Mouse (Mus musculus) gastrocnemius, postnatal 36 days (tissue): ENCODE results near the gene Olfr769. TPM values are rescaled to one million over a fixed set of nuclear protein-coding genes. Genes with fewer than 3 reads are reported as not detected.
"Not testable (repeated sequence)": the region's sequence is repeated elsewhere in the genome, so short reads cannot be mapped to it uniquely, and the experiment has no call there.

Experiments
- DNase-seq, 2 experiments: peaks; one replicate each; pipeline ENCODE4 v3.0.0; 2022
- intact Hi-C: fragments of 180-260 bp; cut with DNase I; formaldehyde crosslinking; loops from one replicate; pipeline ENCODE4 v1.15.1; 2025
- long read RNA-seq, 2 experiments: library from polyadenylated mRNA; stranded (forward); transcript quantifications; one replicate each; pipeline ENCODE4 v2.0.0; 2021
- total RNA-seq, 2 experiments: library from RNA; stranded (reverse); gene quantifications; 2 replicates each; pipeline ENCODE4 v1.2.3; 2021

Olfr769 gene
- total RNA-seq, result not detected
- long read RNA-seq, experiment 1, result 0 reads
- long read RNA-seq, experiment 2, result 0 reads

GRCm38 (mm10) chr10:129117761-129118160, at the start of gene Olfr769:
TSS of gene Olfr769 (minus strand) at chr10:129117861.
- intact Hi-C loops, result no loop called here

GRCm38 (mm10) chr10:129164651-129165050, 47.0 kb upstream of the Olfr769 start, which contains the start of gene Olfr771:
TSS of gene Olfr771 (minus strand) at chr10:129164751.
- intact Hi-C loops, result no loop called here
- DNase-seq, result no peak

More at GRCm38 (mm10) chr10:129117761-129118160, at the start of gene Olfr769:
- no peak for DNase-seq

DNA sequence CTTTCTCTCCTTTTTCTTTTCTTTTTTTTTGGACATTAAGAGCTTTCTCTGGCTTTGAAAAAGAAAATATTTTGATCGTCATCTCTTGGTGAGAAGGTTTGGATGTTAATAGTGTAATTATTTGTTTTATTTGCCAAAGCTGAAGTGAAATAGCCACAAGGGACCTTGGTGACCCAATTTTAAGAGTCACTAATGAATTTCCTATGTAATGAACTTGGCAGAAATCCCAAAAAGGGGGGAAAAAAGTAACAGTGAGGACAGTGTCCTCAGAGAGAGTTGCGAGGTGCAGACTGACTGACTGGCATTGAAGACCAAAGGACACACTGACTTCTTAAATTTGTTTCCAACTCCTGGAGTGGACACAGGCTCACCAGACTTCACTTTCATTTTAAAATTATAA, 21.2 kb upstream of the Olfr769 start, which contains the start of gene Olfr770:
TSS of gene Olfr770 (minus strand) at position 101 of the 400 bp plus-strand sequence.
- no peak for DNase-seq
- intact Hi-C loops, result no loop called here

DNA sequence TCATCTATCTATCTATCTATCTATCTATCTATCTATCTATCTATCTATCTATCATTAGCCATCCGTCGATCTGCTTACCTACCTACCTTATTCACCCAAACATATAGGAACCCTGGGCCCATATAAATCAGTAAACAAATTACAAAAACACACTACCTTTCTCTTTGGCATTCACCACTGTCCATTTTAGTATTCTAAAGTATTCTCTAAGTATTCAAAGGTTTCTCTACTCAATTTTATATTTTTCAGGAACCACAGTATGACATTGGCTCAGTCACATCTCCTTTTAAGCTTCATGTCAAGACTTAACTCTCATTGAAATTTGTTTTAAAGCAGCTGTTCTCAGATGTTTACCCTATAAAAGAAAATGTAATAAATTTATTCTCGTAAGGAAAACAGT, 2.5 kb downstream of the Olfr769 start:
- intact Hi-C loops, result no loop called here
- no peak for DNase-seq

- intact Hi-C loops, result no loop called here
- DNase-seq, result no peak
Measured at GRCm38 (mm10) chr10:129101231-129101630, 16.4 kb downstream of the Olfr769 start.

GRCm38 (mm10) chr10:129099275-129099674, 18.4 kb downstream of the Olfr769 start, which contains the start of gene Olfr768:
TSS of gene Olfr768 (minus strand) at chr10:129099375.
- DNase-seq, result no peak
- intact Hi-C loops, result no loop called here

GRCm38 (mm10) chr10:129082810-129083209, 34.9 kb downstream of the Olfr769 start, which contains the start of gene Olfr767:
TSS of gene Olfr767 (minus strand) at chr10:129082910.
- intact Hi-C loops, DNase-seq: not testable (repeated sequence)

DNA sequence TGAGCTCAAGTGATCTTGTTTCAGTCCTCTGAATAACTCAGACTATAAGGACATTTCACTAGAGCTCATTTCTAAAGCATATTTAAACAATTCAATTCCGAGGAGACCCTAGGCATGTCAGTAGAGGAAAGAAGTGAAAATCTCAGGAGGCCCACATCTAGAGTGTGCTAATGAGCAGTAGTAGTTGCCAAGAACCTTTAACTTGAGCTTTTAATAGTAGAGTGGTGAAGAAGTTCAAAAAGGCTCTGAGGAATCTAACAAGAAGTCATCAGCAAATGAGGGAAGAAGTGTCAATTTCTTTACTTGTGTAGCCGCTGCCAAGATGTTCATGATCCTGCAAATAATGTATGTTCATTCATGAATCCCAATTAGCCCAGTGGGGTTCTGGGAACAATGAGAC, 48.8 kb downstream of the Olfr769 start, which contains the start of gene Olfr766-ps1:
TSS of gene Olfr766-ps1 (minus strand) at position 101 of the 400 bp plus-strand sequence.
- intact Hi-C loops, result no loop called here

More for the DNA sequence above, 48.8 kb downstream of the Olfr769 start, which contains the start of gene Olfr766-ps1:
- no peak for DNase-seq

Other genes starting within 250 kb of the Olfr769 start
- gene Gdf11, start 226.1 kb downstream of the Olfr769 start, total RNA-seq, result 1 to 10 TPM; 2.8 to 5.8 TPM
- gene Cd63, start 216.9 kb downstream of the Olfr769 start, total RNA-seq, result 100 to 1,000 TPM in 1 of 2 experiments, 10 to 100 TPM in 1; 94.8 to 103 TPM
- 1 to 10 TPM; 3.5 to 4.1 TPM for gene Rdh5, start 195.0 kb downstream of the Olfr769 start, total RNA-seq
- 100 to 1,000 TPM; 146 to 165 TPM for gene Bloc1s1, start 193.8 kb downstream of the Olfr769 start, total RNA-seq
- gene Itga7, start 184.0 kb downstream of the Olfr769 start, total RNA-seq, result 10 to 100 TPM; 47.9 to 60.1 TPM
- under 1 TPM in 1 of 2 experiments, not detected in 1; 0.28 TPM for gene Mettl7b, start 156.9 kb downstream of the Olfr769 start, total RNA-seq
- gene Olfr9, start 128.4 kb downstream of the Olfr769 start, total RNA-seq, result not detected
- not detected for gene Olfr763, start 107.1 kb downstream of the Olfr769 start, total RNA-seq
- gene Olfr764-ps1, start 78.0 kb downstream of the Olfr769 start, total RNA-seq, result not detected
- not detected for gene Olfr765, start 67.9 kb downstream of the Olfr769 start, total RNA-seq
- not detected for gene Olfr766-ps1, start 48.9 kb downstream of the Olfr769 start, total RNA-seq
- gene Olfr767, start 35.0 kb downstream of the Olfr769 start, total RNA-seq, result not detected
- not detected for gene Olfr768, start 18.5 kb downstream of the Olfr769 start, total RNA-seq
- not detected for gene Olfr770, start 21.1 kb upstream of the Olfr769 start, total RNA-seq
- gene Olfr771, start 46.9 kb upstream of the Olfr769 start, total RNA-seq, result not detected
- not detected for gene Olfr772, start 60.1 kb upstream of the Olfr769 start, total RNA-seq
- not detected for gene Olfr773, start 69.6 kb upstream of the Olfr769 start, total RNA-seq
- gene Olfr774, start 118.3 kb upstream of the Olfr769 start, total RNA-seq, result not detected
- not detected for gene Olfr775, start 130.6 kb upstream of the Olfr769 start, total RNA-seq
- gene Olfr776, start 141.3 kb upstream of the Olfr769 start, total RNA-seq, result not detected
- gene Olfr777, start 153.6 kb upstream of the Olfr769 start, total RNA-seq, result not detected
- not detected for gene Olfr780, start 200.3 kb upstream of the Olfr769 start, total RNA-seq
- gene Olfr781, start 211.0 kb upstream of the Olfr769 start, total RNA-seq, result not detected
- gene Olfr782, start 231.0 kb upstream of the Olfr769 start, total RNA-seq, result not detected